Mouse (Mus musculus) heart, postnatal 0 days (tissue): ENCODE data around the gene Ttpal. TPM values are rescaled to one million over a fixed set of nuclear protein-coding genes. Genes with fewer than 3 reads are reported as not detected.
"Not testable (repeated sequence)": the region's sequence is repeated elsewhere in the genome, so short reads cannot be mapped to it uniquely, and the experiment has no call there.

Source experiments
- ATAC-seq: fragments of 200-750 bp; cut with Nextera tagmentation; 2 replicates; pipeline ENCODE4 v1.8.0; 2017; ENCODE audit warnings: low read depth, moderate number of reproducible peaks, moderate library complexity; ENCODE audit not compliant: insufficient read depth
- DNase-seq: peaks from one replicate; pipeline ENCODE4 v3.0.0-alpha.2; 2016; ENCODE audit warnings: low spot score
- H3K27ac ChIP-seq: fragments of 300-500 bp; sonication (generic); 2 replicates; pipeline ENCODE4 v1.5.1; 2014; ENCODE audit warnings: low read depth, mild to moderate bottlenecking
- H3K27me3 ChIP-seq: fragments of 300-500 bp; sonication (generic); 2 replicates; pipeline ENCODE4 v1.6.1; 2014; ENCODE audit warnings: low read length, mixed read lengths; ENCODE audit not compliant: control insufficient read depth, insufficient read depth
- H3K36me3 ChIP-seq: fragments of 300-500 bp; sonication (generic); replicated peaks from 2 replicates; pipeline ENCODE4 v1.6.1; 2014; ENCODE audit warnings: low read length, mixed read lengths; ENCODE audit not compliant: control insufficient read depth, insufficient read depth
- H3K4me1 ChIP-seq: fragments of 300-500 bp; sonication (generic); 2 replicates; pipeline ENCODE4 v1.6.1; 2014; ENCODE audit warnings: antibody characterized with exemption; ENCODE audit not compliant: control insufficient read depth, insufficient read depth
- H3K4me2 ChIP-seq: fragments of 300-500 bp; sonication (generic); 2 replicates; pipeline ENCODE4 v1.6.1; 2014; ENCODE audit warnings: low read depth, mild to moderate bottlenecking, low read length, moderate library complexity
- H3K4me3 ChIP-seq: fragments of 300-500 bp; sonication (generic); 2 replicates; pipeline ENCODE4 v1.5.1; 2014; ENCODE audit warnings: low read depth, low read length
- H3K9ac ChIP-seq: fragments of 300-500 bp; sonication (generic); replicated peaks from 2 replicates; pipeline ENCODE4 v1.6.1; 2014; ENCODE audit warnings: low read depth, low read length, mixed read lengths
- H3K9me3 ChIP-seq: fragments of 300-500 bp; sonication (generic); replicated peaks from 2 replicates; pipeline ENCODE4 v1.6.1; 2016; ENCODE audit warnings: low read length; ENCODE audit not compliant: control insufficient read depth
- CTCF ChIP-seq: IDR thresholded peaks from 2 replicates; pipeline ENCODE4 v1.5.1; 2016; ENCODE audit warnings: antibody characterized with exemption, control low read depth, low read depth
- EP300 ChIP-seq: IDR thresholded peaks from 2 replicates; pipeline ENCODE4 v1.6.1; 2016; ENCODE audit warnings: antibody characterized with exemption, low read depth
- WGBS: fragments of 180-500 bp; shearing (Covaris S2); extraction: QIAGEN DNeasy Blood & Tissue Kit; methylation state at CpG from one replicate; pipeline ENCODE4 v1.1.7; 2014; 5-methylcytosine and 5-hydroxymethylcytosine counted together
- polyA plus RNA-seq: library from polyadenylated mRNA; unstranded; fragments of >200 nt; fragmentation: Nextera tagmentation; extraction: Ambion mirVana; gene quantifications from 2 replicates; pipeline ENCODE4 v1.2.1, GENCODE M21; 2015
- total RNA-seq: library from RNA; depleted of rRNA; stranded (reverse); fragments of >200 nt; gene quantifications from 2 replicates; pipeline ENCODE4 v1.2.3, GENCODE M21; 2014; ENCODE audit warnings: low replicate concordance

The Ttpal gene
- total and polyA plus RNA-seq, 2 experiments from 2014 or later = 8.8 to 58.3 TPM

DNA sequence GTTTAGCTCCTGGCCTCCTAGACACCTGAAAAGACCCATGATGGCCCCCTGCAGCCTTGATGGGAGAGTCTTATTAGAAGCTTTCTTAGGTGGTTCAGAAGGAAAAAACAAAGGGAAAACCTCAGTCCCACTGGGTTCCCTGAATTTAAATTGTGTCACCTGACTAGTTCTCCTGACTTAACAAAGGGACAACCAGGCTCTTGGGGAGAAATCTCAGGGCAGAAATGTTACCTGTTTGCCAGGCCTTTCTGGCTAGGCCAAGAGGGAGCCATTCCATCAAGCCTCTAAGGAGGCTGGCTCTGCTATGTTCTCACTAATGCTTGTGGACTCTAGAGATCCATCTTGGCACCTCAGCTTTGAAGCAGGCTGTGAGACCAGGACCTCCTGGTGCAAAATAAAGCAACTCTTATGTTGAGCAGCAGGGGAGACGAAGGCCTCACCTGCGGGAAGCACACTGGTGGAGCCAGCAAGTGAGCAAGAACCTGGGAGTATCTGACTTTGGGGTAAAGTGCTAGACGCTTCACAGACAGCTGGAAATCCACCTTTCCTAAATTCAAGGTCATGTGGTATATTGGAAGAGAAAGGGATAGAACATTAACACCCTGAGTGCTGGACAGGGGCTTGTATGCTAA, 15.2 kb downstream of the Ttpal start:
- Histone ChIP-seq H3K27ac (no peak overlapping the region), H3K27me3 (no peaks in the 10 kb centered on the region), H3K4me3 (no peak overlapping the region), H3K9me3 (no peaks in the 10 kb centered on the region), H3K4me1 (no peaks in the 10 kb centered on the region), H3K4me2 (no peak overlapping the region), H3K36me3 (peaks cover 91% of the 10 kb centered on the region), H3K9ac (no peak overlapping the region)
- no peak for TF ChIP-seq EP300
- no peak for TF ChIP-seq CTCF
- 82% methylated on average over 3 of the region's 3 CpGs for WGBS
- DNase-seq (no peak), ATAC-seq (no peak)

- H3K9me3 ChIP-seq = no peaks in the 10 kb centered on the region
- WGBS = 84% methylated on average over 4 of the region's 4 CpGs
- no peak overlapping the region for H3K9ac ChIP-seq
- H3K27me3 ChIP-seq = no peaks in the 10 kb centered on the region
- peaks cover 93% of the 10 kb centered on the region for H3K36me3 ChIP-seq
- no peak overlapping the region for H3K4me3 ChIP-seq
- no peak for ATAC-seq
- H3K4me2 ChIP-seq = no peak overlapping the region
- no peaks in the 10 kb centered on the region for H3K4me1 ChIP-seq
- no peak overlapping the region for H3K27ac ChIP-seq
- DNase-seq = no peak
- TF ChIP-seq EP300 = no peak
- no peak for TF ChIP-seq CTCF
These were observed 15.8 kb downstream of the Ttpal start for GRCm38 (mm10) chr2:163617874-163618273.

- ATAC-seq = no peak
- 88% methylated on average over 8 of the region's 8 CpGs for WGBS
- Histone ChIP-seq H3K4me2 (no peak overlapping the region), H3K9ac (no peak overlapping the region), H3K27ac (no peak overlapping the region), H3K36me3 (peaks cover 91% of the 10 kb centered on the region), H3K4me1 (no peaks in the 10 kb centered on the region), H3K4me3 (no peak overlapping the region), H3K27me3 (no peaks in the 10 kb centered on the region), H3K9me3 (no peaks in the 10 kb centered on the region)
- TF ChIP-seq CTCF (no peak), EP300 (no peak)
- no peak for DNase-seq
These were observed 18.3 kb downstream of the Ttpal start for GRCm38 (mm10) chr2:163620451-163620850.

DNA sequence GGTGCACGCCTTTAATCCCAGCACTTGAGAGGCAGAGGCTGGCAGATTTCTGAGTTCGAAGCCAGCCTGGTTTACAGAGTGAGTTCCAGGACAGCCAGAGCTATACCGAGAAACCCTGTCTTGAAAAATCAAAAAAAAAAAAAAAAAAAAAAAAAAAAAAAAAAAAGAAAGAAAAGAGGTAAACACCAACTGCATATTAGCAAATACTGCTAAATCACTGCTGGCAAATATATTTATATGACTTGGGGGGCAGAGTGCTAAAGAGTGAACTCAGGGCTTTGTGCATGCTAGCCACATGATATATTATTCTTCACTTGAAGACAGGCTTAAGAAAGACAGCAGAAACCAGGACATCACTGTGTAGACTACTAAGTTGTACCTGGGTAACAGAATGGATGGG, 19.3 kb downstream of the Ttpal start:
- ATAC-seq = not testable (repeated sequence)

GRCm38 (mm10) chr2:163631223-163631622, 29.1 kb downstream of the Ttpal start:
- ATAC-seq = no peak
- no peak overlapping the region for H3K9ac ChIP-seq
- H3K4me1 ChIP-seq = no peaks in the 10 kb centered on the region
- H3K4me2 ChIP-seq = no peak overlapping the region
- no peak overlapping the region for H3K27ac ChIP-seq
- 90% methylated on average over 4 of the region's 4 CpGs for WGBS
- H3K27me3 ChIP-seq = no peaks in the 10 kb centered on the region
- peaks cover 89% of the 10 kb centered on the region for H3K36me3 ChIP-seq
- H3K4me3 ChIP-seq = no peak overlapping the region
- no peaks in the 10 kb centered on the region for H3K9me3 ChIP-seq
- TF ChIP-seq CTCF (no peak), EP300 (no peak)
- no peak for DNase-seq

More for the DNA sequence above, 19.3 kb downstream of the Ttpal start:
- DNase-seq, H3K4me1 ChIP-seq, H3K9me3 ChIP-seq, H3K4me2 ChIP-seq, H3K4me3 ChIP-seq, H3K9ac ChIP-seq, H3K27ac ChIP-seq, H3K27me3 ChIP-seq: not testable (repeated sequence)
- H3K36me3 ChIP-seq = peaks cover 92% of the 10 kb centered on the region
- 97% methylated on average over 3 of the region's 3 CpGs for WGBS

DNA sequence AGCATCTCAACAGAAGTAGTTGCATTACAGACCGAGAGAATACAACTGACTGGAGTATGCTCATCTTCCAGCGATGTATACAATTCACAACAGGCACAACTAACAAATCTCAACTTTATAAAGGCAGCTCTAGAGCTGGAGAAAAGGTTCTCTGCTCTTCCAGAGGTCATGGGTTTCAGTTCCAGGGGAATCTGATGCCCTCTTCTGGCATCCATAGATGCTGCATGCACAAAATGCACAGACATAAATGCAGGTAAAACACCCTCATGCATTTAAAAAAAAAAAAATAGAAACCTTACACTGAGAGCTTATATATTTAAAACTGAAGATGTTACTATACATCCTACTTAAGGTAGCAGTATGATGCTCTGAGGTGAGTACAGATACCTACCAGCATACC, 29.6 kb downstream of the Ttpal start:
- Histone ChIP-seq H3K36me3 (peaks cover 89% of the 10 kb centered on the region), H3K4me3 (no peak overlapping the region), H3K9me3 (no peaks in the 10 kb centered on the region), H3K27me3 (no peaks in the 10 kb centered on the region), H3K9ac (no peak overlapping the region), H3K4me1 (no peaks in the 10 kb centered on the region), H3K4me2 (no peak overlapping the region), H3K27ac (no peak overlapping the region)
- no peak for TF ChIP-seq CTCF
- no peak for TF ChIP-seq EP300
- ATAC-seq (no peak), DNase-seq (no peak)
- 99% methylated on average over 2 of the region's 2 CpGs for WGBS
